Mouse (Mus musculus) hematopoietic multipotent progenitor cell, adult 10-12 weeks (in vitro differentiated cells): ENCODE measurements around the gene Tex28. TPM values are rescaled to one million over a fixed set of nuclear protein-coding genes. Genes with fewer than 3 reads are reported as not detected.

Experiments used
- polyA plus RNA-seq: library from polyadenylated mRNA; stranded (reverse); fragments of >175 nt; gene quantifications from 2 replicates; pipeline ENCODE4 v1.2.3, GENCODE M21; 2012; ENCODE audit warnings: low replicate concordance

Tex28 gene
- polyA plus RNA-seq = not detected in 2 replicates

GRCm38 (mm10) chrX:74167738-74168137, at the start of gene Tex28:
Gene Tex28, minus strand, starts transcription at chrX:74167838.

GRCm38 (mm10) chrX:74176959-74177358, 9.3 kb upstream of the Tex28 start, which contains the start of gene Tktl1:
Gene Tktl1, plus strand, starts transcription at chrX:74177259.

GRCm38 (mm10) chrX:74135263-74135662, 32.4 kb downstream of the Tex28 start, which contains the start of gene Mecp2:
Gene Mecp2, minus strand, starts transcription at chrX:74135363.

GRCm38 (mm10) chrX:74127164-74127563, 40.5 kb downstream of the Tex28 start, which contains the start of gene Opn1mw:
Gene Opn1mw, plus strand, starts transcription at chrX:74127464.

Other genes with a start within 250 kb of the Tex28 start
- gene Arhgap4, start 246.0 kb downstream of the Tex28 start, polyA plus RNA-seq = 152 and 195 TPM in 2 replicates
- gene Naa10, start 245.9 kb downstream of the Tex28 start, polyA plus RNA-seq = 25.9 and 90.4 TPM in 2 replicates
- 6.6 and 57.7 TPM in 2 replicates for gene Renbp, start 237.0 kb downstream of the Tex28 start, polyA plus RNA-seq
- gene Hcfc1, start 201.5 kb downstream of the Tex28 start, polyA plus RNA-seq = 126 and 142 TPM in 2 replicates
- gene Irak1, start 143.9 kb downstream of the Tex28 start, polyA plus RNA-seq = 398 and 639 TPM in 2 replicates
- gene Opn1mw, start 40.4 kb downstream of the Tex28 start, polyA plus RNA-seq = not detected in 2 replicates
- gene Mecp2, start 32.5 kb downstream of the Tex28 start, polyA plus RNA-seq = 49.9 and 81.9 TPM in 2 replicates
- not detected in 2 replicates for gene Tktl1, start 9.4 kb upstream of the Tex28 start, polyA plus RNA-seq
- gene Flna, start 82.0 kb upstream of the Tex28 start, polyA plus RNA-seq = 201 and 294 TPM in 2 replicates
- 25.7 and 40.9 TPM in 2 replicates for gene Emd, start 86.8 kb upstream of the Tex28 start, polyA plus RNA-seq
- 154 and 937 TPM in 2 replicates for gene Rpl10, start 103.0 kb upstream of the Tex28 start, polyA plus RNA-seq
- 78.8 and 165 TPM in 2 replicates for gene Taz, start 114.1 kb upstream of the Tex28 start, polyA plus RNA-seq
- gene Dnase1l1, start 114.5 kb upstream of the Tex28 start, polyA plus RNA-seq = 1.8 and 1.9 TPM in 2 replicates
- 20.3 and 40.2 TPM in 2 replicates for gene Atp6ap1, start 129.3 kb upstream of the Tex28 start, polyA plus RNA-seq
- gene Gdi1, start 137.2 kb upstream of the Tex28 start, polyA plus RNA-seq = 86.6 and 171 TPM in 2 replicates
- gene Fam50a, start 145.2 kb upstream of the Tex28 start, polyA plus RNA-seq = 12.3 and 29.0 TPM in 2 replicates
- 9.0 and 13.1 TPM in 2 replicates for gene Plxna3, start 161.2 kb upstream of the Tex28 start, polyA plus RNA-seq
- gene Lage3, start 185.8 kb upstream of the Tex28 start, polyA plus RNA-seq = 3.3 and 4.9 TPM in 2 replicates
- gene Ubl4a, start 205.4 kb upstream of the Tex28 start, polyA plus RNA-seq = 10.3 and 20.7 TPM in 2 replicates
- gene Slc10a3, start 205.5 kb upstream of the Tex28 start, polyA plus RNA-seq = 5.2 and 7.6 TPM in 2 replicates
- gene Fam3a, start 225.4 kb upstream of the Tex28 start, polyA plus RNA-seq = 14.6 and 17.1 TPM in 2 replicates
- 16.9 and 22.2 TPM in 2 replicates for gene Ikbkg, start 225.5 kb upstream of the Tex28 start, polyA plus RNA-seq